Mouse (Mus musculus) C2C12 (cell line): Measurements from ENCODE around the gene Car11.

Source experiments
- CTCF ChIP-seq: IDR thresholded peaks from one replicate; pipeline ENCODE4 v1.5.1; 2011; ENCODE audit not compliant: control insufficient read depth, insufficient read depth, insufficient read length
- USF1 ChIP-seq: IDR thresholded peaks from one replicate; pipeline ENCODE4 v1.6.1; 2011; ENCODE audit warnings: low read depth, mild to moderate bottlenecking, control low read depth, moderate library complexity

DNA sequence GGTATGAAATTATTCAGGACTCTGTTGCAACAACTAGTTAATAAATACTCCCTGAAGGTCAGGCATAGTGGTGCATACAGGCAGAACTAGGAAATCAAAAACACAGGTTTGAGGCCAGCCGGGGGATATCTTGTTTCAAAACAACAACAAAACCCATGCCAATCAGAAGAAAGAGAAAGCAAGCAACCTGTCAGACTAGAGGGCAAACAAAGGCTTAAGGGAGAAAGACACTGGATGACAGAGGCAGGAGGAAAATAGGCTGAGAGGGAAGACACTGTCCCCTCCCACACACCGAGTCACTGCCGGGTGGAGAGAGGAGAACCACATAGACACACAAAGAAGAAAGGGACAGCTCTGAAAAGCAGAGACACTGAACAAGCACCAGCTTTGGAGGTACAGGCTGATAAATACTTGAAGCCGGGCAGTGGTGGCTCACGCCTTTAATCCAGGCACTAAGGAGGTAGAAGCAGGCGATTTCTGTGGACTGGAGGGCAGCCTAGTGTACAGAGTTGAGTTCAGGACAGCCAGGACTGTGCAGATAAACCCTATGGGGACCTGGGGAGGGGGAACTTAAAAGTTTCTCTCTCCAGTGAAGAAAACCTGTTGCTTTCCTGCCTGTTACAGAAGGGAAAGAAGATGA, 14.4 kb downstream of the Car11 start:
- TF ChIP-seq USF1: no peak
- TF ChIP-seq CTCF: no peak
